6 mouse cellular contexts compared by ENCODE assay signal in genomic region chr9:87071566-87071965, GRCm38 (mm10). TPM values are rescaled to one million over a fixed set of nuclear protein-coding genes. Genes with fewer than 3 reads are reported as not detected.
"Had no signal": no experiment of that assay in that cellular context is flagged by ENCODE, and none has a peak within 500 bp of the region (broad histone marks: within the 10 kb centered on the region; RNA-seq: fewer than 3 reads in every experiment).

No protein-coding gene starts in this region.

RNA-seq across cellular contexts. Expression of gene Ripply2, which starts 56.2 kb away (rescaled TPM):
- total RNA-seq: neutrophil, adult 5-6 weeks had no signal
- polyA plus RNA-seq: small intestine, adult 2 months; spleen, adult 2 months; testis, adult 2 months; thymus, postnatal 0 days; urinary bladder, adult 2 months had no signal
